Mouse (Mus musculus) ES-E14 (cell line): ENCODE measurements around the gene Scg5. TPM values are rescaled to one million over a fixed set of nuclear protein-coding genes. Genes with fewer than 3 reads are reported as not detected.

ENCODE experiments used
- DNase-seq: peaks from one replicate; pipeline ENCODE4 v3.0.0-alpha.2; 2013; ENCODE audit warnings: low read depth, low spot score
- H3K27ac ChIP-seq: 2 replicates; pipeline ENCODE4 v1.5.1; 2012; ENCODE audit warnings: low read depth, mild to moderate bottlenecking, low read length, moderate library complexity, mixed read lengths; ENCODE audit not compliant: poor library complexity, insufficient read depth, severe bottlenecking
- H3K36me3 ChIP-seq: 2 replicates; pipeline ENCODE4 v1.6.1; 2012; ENCODE audit warnings: mild to moderate bottlenecking, low read length, moderate library complexity, mixed read lengths; ENCODE audit not compliant: control insufficient read depth, poor library complexity, insufficient read depth, severe bottlenecking
- H3K4me1 ChIP-seq, 2 experiments: fragments of 150-350 bp in 1 of 2; sonication (generic) in 1 of 2; 2 replicates each; pipeline ENCODE4 v1.6.1; 2012; ENCODE audit warnings: low read length in 2 of 2, mild to moderate bottlenecking in 1 of 2, mixed read lengths in 1 of 2; ENCODE audit not compliant: control insufficient read depth in 2 of 2, insufficient read depth in 2 of 2, poor library complexity in 1 of 2
- H3K4me3 ChIP-seq, 2 experiments: fragments of 150-350 bp in 1 of 2; sonication (generic) in 1 of 2; 2 replicates each; pipeline ENCODE4 v1.5.1; 2012; ENCODE audit warnings: low read length in 2 of 2, low read depth in 1 of 2, mild to moderate bottlenecking in 1 of 2, mixed read lengths in 1 of 2; ENCODE audit not compliant: insufficient read depth in 1 of 2, poor library complexity in 1 of 2, severe bottlenecking in 1 of 2
- H3K9ac ChIP-seq: 2 replicates; pipeline ENCODE4 v1.6.1; 2012; ENCODE audit warnings: low read depth, mild to moderate bottlenecking, low read length, mixed read lengths; ENCODE audit not compliant: poor library complexity, insufficient read depth, severe bottlenecking
- H3K9me3 ChIP-seq: fragments of 150-350 bp; sonication (generic); 2 replicates; pipeline ENCODE4 v1.6.1; 2012; ENCODE audit warnings: low read depth, mild to moderate bottlenecking, low read length; ENCODE audit not compliant: control insufficient read depth, insufficient read depth
- CHD2 ChIP-seq: IDR thresholded peaks from 2 replicates; pipeline ENCODE4 v1.6.1; 2014; ENCODE audit warnings: mild to moderate bottlenecking, low read depth, low read length, inconsistent platforms
- HCFC1 ChIP-seq: IDR thresholded peaks from 2 replicates; pipeline ENCODE4 v1.6.1; 2012; ENCODE audit warnings: low read length, inconsistent platforms, borderline replicate concordance; ENCODE audit not compliant: insufficient read depth
- MAFK ChIP-seq: IDR thresholded peaks from 2 replicates; pipeline ENCODE4 v1.6.1; 2014; ENCODE audit warnings: mild to moderate bottlenecking, low read depth, low read length, inconsistent platforms; ENCODE audit not compliant: insufficient read depth
- ZC3H11A ChIP-seq: IDR thresholded peaks from 2 replicates; pipeline ENCODE4 v1.6.1; 2012; ENCODE audit warnings: low read depth, mild to moderate bottlenecking, inconsistent platforms, low read length, borderline replicate concordance
- ZNF384 ChIP-seq: IDR thresholded peaks from 2 replicates; pipeline ENCODE4 v1.6.1; 2012; ENCODE audit warnings: low read depth, low read length, inconsistent platforms
- in situ Hi-C, 2 experiments: fragments of 600-800 bp; cut with MboI; formaldehyde crosslinking; loops; one replicate each; pipeline ENCODE4 v1.15.1; 2025; ENCODE audit warnings: low sequenced_read_pairs in 2 of 2, inconsistent platforms in 1 of 2; ENCODE audit not compliant: unreplicated experiment in 2 of 2
- total RNA-seq: library from RNA; depleted of rRNA; stranded (reverse); fragments of 300-350 nt; gene quantifications from 2 replicates; pipeline ENCODE4 v1.2.3, GENCODE M21; 2012

Gene Scg5
- total RNA-seq, 1 experiment, result not detected

DNA sequence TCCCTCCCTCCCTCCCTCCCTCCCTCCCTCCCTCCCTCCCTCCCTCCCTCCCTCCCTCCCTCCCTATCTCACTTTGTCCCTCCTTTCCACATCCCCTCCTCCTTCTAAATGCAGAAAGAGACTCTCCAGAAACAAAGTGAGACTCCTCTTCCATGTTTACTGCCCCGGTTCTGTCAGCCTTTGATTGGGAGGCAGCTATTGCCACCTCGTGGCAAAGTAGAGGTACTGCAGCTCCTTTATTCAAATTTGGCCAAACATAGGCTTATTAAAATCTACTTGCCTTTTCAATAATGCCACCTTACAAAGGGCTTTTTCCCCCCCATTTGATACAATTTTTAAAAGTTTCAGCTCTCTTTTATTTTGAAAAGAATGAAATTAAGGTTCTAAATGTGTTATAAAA is 5.0 kb downstream of the Scg5 start:
- in situ Hi-C loops, result loop anchor here in 1 of 2 experiments (25.0 kb wide), 1 partner anchor 287 kb away; no protein-coding TSS in a partner anchor
- peak; percentile 36 for DNase-seq
- no peak overlapping the region for H3K9ac ChIP-seq
- TF ChIP-seq ZNF384 (no peak), ZC3H11A (peak; percentile 61)
- peaks cover 0 to 2% of the 10 kb centered on the region in 2 experiments; a peak in 1 of 4 replicates for H3K4me1 ChIP-seq
- no peak overlapping the region for H3K27ac ChIP-seq
- H3K36me3 ChIP-seq, result no peaks in the 10 kb centered on the region
- no peak overlapping the region for H3K4me3 ChIP-seq
- no peaks in the 10 kb centered on the region for H3K9me3 ChIP-seq

DNA sequence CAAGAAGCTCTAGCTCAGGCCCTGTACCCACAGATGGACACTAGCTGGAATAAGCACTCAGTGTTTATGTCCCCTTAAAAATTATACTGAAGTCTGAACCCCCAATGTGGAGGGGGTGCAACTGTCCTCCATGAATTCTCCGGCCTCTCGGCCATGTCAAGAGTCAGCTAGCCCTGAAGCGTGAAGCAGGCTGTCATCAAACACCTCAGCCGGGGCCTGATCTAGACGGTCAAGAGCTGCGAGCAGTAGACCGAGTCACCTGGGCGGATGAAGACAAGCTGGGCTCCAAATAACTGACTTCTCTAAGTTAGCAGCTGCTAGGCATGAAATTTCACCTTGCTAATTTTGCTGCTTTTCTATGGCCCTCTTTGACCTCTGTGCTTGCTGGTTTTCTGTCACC is 6.6 kb downstream of the Scg5 start:
- Histone ChIP-seq H3K36me3 (no peaks in the 10 kb centered on the region), H3K9me3 (no peaks in the 10 kb centered on the region), H3K4me1 (peaks cover 0 to 2% of the 10 kb centered on the region in 2 experiments; a peak in 1 of 4 replicates), H3K4me3 (no peak overlapping the region), H3K9ac (no peak overlapping the region), H3K27ac (no peak overlapping the region)
- DNase-seq, result no peak
- no peak for TF ChIP-seq ZNF384
- in situ Hi-C loops, result loop anchor here in 1 of 2 experiments (25.0 kb wide), 1 partner anchor 285 kb away; no protein-coding TSS in a partner anchor

DNA sequence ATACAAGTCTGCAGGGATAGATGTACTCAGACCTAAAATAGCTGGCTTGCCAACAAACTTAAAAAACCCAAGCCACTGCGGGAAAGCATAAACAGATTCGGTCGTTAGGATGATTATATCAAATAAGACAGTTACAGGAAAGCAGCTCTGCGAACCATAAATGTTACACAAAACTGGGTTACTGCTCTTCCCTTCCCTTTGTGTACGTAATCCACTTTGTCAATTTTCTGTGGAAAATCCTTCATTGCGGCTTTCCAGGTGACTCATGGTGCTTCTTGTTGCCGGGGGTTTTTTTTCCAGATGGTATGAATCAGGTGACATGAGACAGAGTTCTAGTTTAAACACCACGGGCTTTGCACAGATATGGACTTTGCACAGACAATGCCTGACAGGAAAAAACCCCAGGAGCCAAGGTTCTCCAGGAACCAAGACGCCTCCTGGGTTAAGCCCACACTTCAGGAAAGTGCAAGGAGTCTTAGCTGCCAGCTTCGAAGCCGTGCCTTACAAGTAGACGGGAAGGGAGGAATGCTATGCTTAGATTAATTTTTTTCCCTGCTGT is 7.7 kb downstream of the Scg5 start:
- DNase-seq, result no peak
- Histone ChIP-seq H3K36me3 (no peaks in the 10 kb centered on the region), H3K9me3 (no peaks in the 10 kb centered on the region), H3K4me3 (no peak overlapping the region), H3K27ac (no peak overlapping the region), H3K4me1 (peaks cover 0 to 2% of the 10 kb centered on the region in 2 experiments; a peak in 1 of 4 replicates), H3K9ac (no peak overlapping the region)
- in situ Hi-C loops, result loop anchor here in 1 of 2 experiments (25.0 kb wide), 1 partner anchor 284 kb away; no protein-coding TSS in a partner anchor
- TF ChIP-seq ZC3H11A (no peak), HCFC1 (no peak), CHD2 (no peak), MAFK (no peak), ZNF384 (no peak)

DNA sequence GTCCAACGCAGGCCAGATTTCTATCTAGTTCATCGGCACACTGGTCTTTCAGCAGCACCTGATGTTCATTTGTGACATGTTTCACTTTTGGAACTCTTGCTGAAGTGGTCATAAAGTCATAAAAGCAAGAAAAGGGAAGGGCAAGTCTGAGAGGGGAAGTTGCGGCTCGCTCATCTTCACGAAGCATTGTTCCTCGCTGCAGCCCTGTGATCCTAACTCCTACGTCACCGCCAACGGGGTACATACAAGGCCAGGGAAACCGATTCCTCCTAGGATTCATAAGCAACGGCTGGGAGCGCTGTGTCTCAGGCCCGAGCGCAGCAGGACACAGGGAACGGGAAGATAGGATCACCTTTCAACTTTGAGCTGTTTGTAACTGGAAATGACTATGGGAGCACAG is 8.8 kb downstream of the Scg5 start:
- no peak overlapping the region for H3K27ac ChIP-seq
- no peaks in the 10 kb centered on the region for H3K9me3 ChIP-seq
- no peak overlapping the region for H3K9ac ChIP-seq
- no peak for DNase-seq
- TF ChIP-seq HCFC1 (no peak), ZC3H11A (no peak), CHD2 (no peak), ZNF384 (no peak), MAFK (no peak)
- H3K36me3 ChIP-seq, result no peaks in the 10 kb centered on the region
- in situ Hi-C loops, result loop anchor here in 1 of 2 experiments (25.0 kb wide), 1 partner anchor 283 kb away; no protein-coding TSS in a partner anchor
- H3K4me3 ChIP-seq, result no peak overlapping the region
- peaks cover 0 to 2% of the 10 kb centered on the region in 2 experiments; a peak in 1 of 4 replicates for H3K4me1 ChIP-seq
